Mouse (Mus musculus): ENCODE measurements around the gene Ctsc.

Gene Ctsc

GRCm38 (mm10) chr7:88305750-88306149 lies 27.9 kb downstream of the Ctsc start:
- DNase-seq: no peak

GRCm38 (mm10) chr7:88306725-88307124 lies 28.8 kb downstream of the Ctsc start:
- DNase-seq: no peak

- DNase-seq: no peak
These were observed 32.7 kb downstream of the Ctsc start for GRCm38 (mm10) chr7:88310398-88311180.

GRCm38 (mm10) chr7:88316408-88316807 lies 38.5 kb downstream of the Ctsc start:
- DNase-seq: no peak

GRCm38 (mm10) chr7:88318474-88318873 lies 40.6 kb downstream of the Ctsc start:
- no peak for DNase-seq

GRCm38 (mm10) chr7:88318904-88319303 lies 41.0 kb downstream of the Ctsc start:
- DNase-seq: no peak

- DNase-seq: no peak
These were observed 41.7 kb downstream of the Ctsc start for GRCm38 (mm10) chr7:88319414-88320140.

GRCm38 (mm10) chr7:88320628-88321336 lies 42.9 kb downstream of the Ctsc start:
- peak; percentile 29 for DNase-seq

- no peak for DNase-seq
These were observed 44.5 kb downstream of the Ctsc start for GRCm38 (mm10) chr7:88322431-88322830.

GRCm38 (mm10) chr7:88327495-88327894 lies 49.6 kb downstream of the Ctsc start:
- DNase-seq: no peak

- DNase-seq: no peak
These were observed 65.9 kb downstream of the Ctsc start for GRCm38 (mm10) chr7:88343828-88344227.

GRCm38 (mm10) chr7:88346035-88346434 lies 68.2 kb downstream of the Ctsc start:
- DNase-seq: no peak

- no peak for DNase-seq
These were observed 79.2 kb downstream of the Ctsc start for GRCm38 (mm10) chr7:88356871-88357776.

GRCm38 (mm10) chr7:88358042-88358878 lies 80.4 kb downstream of the Ctsc start:
- no peak for DNase-seq
